Mouse (Mus musculus) small intestine, adult 2 months (tissue): ENCODE data around the gene Tns1. TPM values are rescaled to one million over a fixed set of nuclear protein-coding genes. Genes with fewer than 3 reads are reported as not detected.

Experiments used
- H3K27ac ChIP-seq: fragments of 200-500 bp; 2 replicates; pipeline ENCODE4 v1.5.1; 2012; ENCODE audit warnings: low read depth, low read length, control low read depth, inconsistent platforms; ENCODE audit not compliant: insufficient read depth
- H3K27me3 ChIP-seq: fragments of 200-500 bp; 2 replicates; pipeline ENCODE4 v1.6.1; 2012; ENCODE audit warnings: mild to moderate bottlenecking, moderate library complexity, low read length, inconsistent platforms; ENCODE audit not compliant: control insufficient read depth, insufficient read depth
- H3K36me3 ChIP-seq: fragments of 200-500 bp; 2 replicates; pipeline ENCODE4 v1.6.1; 2012; ENCODE audit warnings: mild to moderate bottlenecking, low read length, control low read depth, inconsistent platforms; ENCODE audit not compliant: control insufficient read depth, insufficient read depth
- H3K4me1 ChIP-seq: fragments of 200-500 bp; 2 replicates; pipeline ENCODE4 v1.6.1; 2012; ENCODE audit warnings: low read length, inconsistent platforms, mixed read lengths; ENCODE audit not compliant: control insufficient read depth, insufficient read depth, insufficient read length
- H3K4me3 ChIP-seq: fragments of 200-500 bp; 2 replicates; pipeline ENCODE4 v1.5.1; 2012; ENCODE audit warnings: low read depth, mild to moderate bottlenecking, control low read depth, inconsistent platforms, low read length, moderate library complexity
- CTCF ChIP-seq: fragments of 200-500 bp; IDR thresholded peaks from 2 replicates; pipeline ENCODE4 v1.5.1; 2012; ENCODE audit warnings: low read depth, mild to moderate bottlenecking, control low read depth, inconsistent platforms, low read length, moderate library complexity, mixed read lengths; ENCODE audit not compliant: insufficient replicate concordance, insufficient read length; ENCODE audit errors: extremely low read depth
- POLR2A ChIP-seq: fragments of 200-500 bp; IDR thresholded peaks from 2 replicates; pipeline ENCODE4 v1.6.1; 2012; ENCODE audit warnings: low read depth, mild to moderate bottlenecking, control low read depth, inconsistent platforms, low read length, moderate library complexity
- WGBS: fragments of 180-500 bp; shearing (Covaris S2); methylation state at CpG from one replicate; pipeline ENCODE4 v1.1.7; 2018; 5-methylcytosine and 5-hydroxymethylcytosine counted together
- polyA plus RNA-seq: library from polyadenylated mRNA; depleted of rRNA; stranded (reverse); fragments of >200 nt; gene quantifications from 2 replicates; pipeline ENCODE4 v1.2.3, GENCODE M21; 2012

Tns1 gene
- polyA plus RNA-seq, 1 experiment = 79.6 TPM

GRCm38 (mm10) chr1:74109670-74110069, 14.6 kb downstream of the Tns1 start:
- H3K4me3 ChIP-seq = no peak overlapping the region
- no peaks in the 10 kb centered on the region for H3K4me1 ChIP-seq
- H3K36me3 ChIP-seq = no peaks in the 10 kb centered on the region
- TF ChIP-seq POLR2A (no peak), CTCF (no peak)
- 41% methylated on average over 2 of the region's 2 CpGs for WGBS
- H3K27me3 ChIP-seq = no peaks in the 10 kb centered on the region
- H3K27ac ChIP-seq = no peak overlapping the region

- Histone ChIP-seq H3K27ac (no peak overlapping the region), H3K4me1 (no peaks in the 10 kb centered on the region), H3K4me3 (no peak overlapping the region), H3K36me3 (no peaks in the 10 kb centered on the region), H3K27me3 (no peaks in the 10 kb centered on the region)
- WGBS = 76% methylated on average over 5 of the region's 5 CpGs
- TF ChIP-seq POLR2A (no peak), CTCF (no peak)
These were observed 16.2 kb downstream of the Tns1 start for GRCm38 (mm10) chr1:74107931-74108618.

- no peak overlapping the region for H3K4me3 ChIP-seq
- WGBS = 50% methylated on average over 6 of the region's 6 CpGs
These were observed 18.0 kb downstream of the Tns1 start for GRCm38 (mm10) chr1:74106214-74106613.

GRCm38 (mm10) chr1:74105660-74106059, 18.6 kb downstream of the Tns1 start:
- Histone ChIP-seq H3K27me3 (no peaks in the 10 kb centered on the region; the same call in 1 of the 2 replicates), H3K4me1 (no peaks in the 10 kb centered on the region), H3K4me3 (no peak overlapping the region), H3K36me3 (no peaks in the 10 kb centered on the region), H3K27ac (no peak overlapping the region)
- WGBS = 79% methylated on average over 4 of the region's 4 CpGs
- TF ChIP-seq CTCF = no peak
- no peak for TF ChIP-seq POLR2A

More at GRCm38 (mm10) chr1:74106214-74106613, 18.0 kb downstream of the Tns1 start:
- Histone ChIP-seq H3K4me1 (no peaks in the 10 kb centered on the region), H3K36me3 (no peaks in the 10 kb centered on the region), H3K27me3 (no peaks in the 10 kb centered on the region), H3K27ac (no peak overlapping the region)
- TF ChIP-seq POLR2A = no peak
- no peak for TF ChIP-seq CTCF

GRCm38 (mm10) chr1:74103654-74104353, 20.4 kb downstream of the Tns1 start:
- 58% methylated on average over 6 of the region's 6 CpGs for WGBS
- H3K4me1 ChIP-seq = no peaks in the 10 kb centered on the region

GRCm38 (mm10) chr1:74099001-74099435, 25.2 kb downstream of the Tns1 start:
- 1% methylated on average over 14 of the region's 14 CpGs for WGBS
- TF ChIP-seq POLR2A (no peak), CTCF (no peak)
- H3K36me3 ChIP-seq = no peaks in the 10 kb centered on the region
- H3K4me3 ChIP-seq = peak overlapping the region; percentile 39; the same call in 1 of the 2 replicates
- H3K27ac ChIP-seq = no peak overlapping the region
- H3K4me1 ChIP-seq = peaks cover 4% of the 10 kb centered on the region; the same call in 1 of the 2 replicates
- peaks cover 29% of the 10 kb centered on the region for H3K27me3 ChIP-seq

More at GRCm38 (mm10) chr1:74103654-74104353, 20.4 kb downstream of the Tns1 start:
- H3K36me3 ChIP-seq = no peaks in the 10 kb centered on the region
- H3K27ac ChIP-seq = no peak overlapping the region
- H3K27me3 ChIP-seq = peaks cover 13% of the 10 kb centered on the region
- no peak overlapping the region for H3K4me3 ChIP-seq
- TF ChIP-seq CTCF (no peak), POLR2A (no peak)
